Mouse (Mus musculus): ENCODE data around the gene Skp2.
"Not testable (repeated sequence)": the region's sequence is repeated elsewhere in the genome, so short reads cannot be mapped to it uniquely, and the experiment has no call there.

The Skp2 gene

DNA sequence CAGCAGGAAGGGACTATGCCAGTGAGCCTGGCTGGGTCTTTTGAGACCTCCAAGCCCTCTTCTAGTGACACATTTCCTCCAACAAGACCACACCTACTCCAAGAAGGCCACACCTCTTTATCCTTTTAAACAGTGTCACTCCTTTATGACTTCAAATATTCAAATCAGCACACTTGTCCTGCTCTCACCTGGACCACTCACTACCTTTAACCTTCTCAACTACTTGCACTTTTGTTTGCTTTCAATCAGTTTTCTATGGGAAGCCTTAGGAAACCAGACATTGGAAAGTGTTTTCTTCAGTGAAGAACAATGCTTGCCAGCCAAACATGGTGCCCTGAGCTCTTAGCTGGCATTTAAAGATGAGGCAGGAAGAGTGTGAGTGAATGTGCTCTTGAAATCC is at the start of gene Skp2:
Skp2 (minus strand) TSS at position 101 of the 400 bp plus-strand sequence.
- no peak for DNase-seq (ENCODE audit: low read depth)

DNA sequence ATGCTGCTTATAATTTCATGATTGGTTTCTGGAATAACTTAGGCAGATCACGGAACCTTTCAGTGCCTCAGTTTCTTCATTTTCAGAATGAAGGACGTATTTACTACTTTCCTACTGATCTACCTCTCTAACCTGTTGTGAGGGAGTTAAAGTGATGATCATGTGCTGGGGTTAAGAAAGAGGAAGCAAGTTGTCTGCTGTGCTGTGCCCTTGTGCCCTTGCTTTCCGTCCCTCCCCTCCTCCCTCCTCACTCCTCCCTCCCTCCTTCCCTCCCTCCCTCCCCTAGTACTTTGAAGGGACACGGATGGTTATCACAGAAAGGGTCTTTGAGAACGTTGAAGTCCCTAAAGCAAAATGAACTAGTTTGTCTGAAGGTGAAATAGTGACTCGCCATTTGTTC is 43.2 kb upstream of the Skp2 start:
- no peak for DNase-seq (ENCODE audit: low read depth)

DNA sequence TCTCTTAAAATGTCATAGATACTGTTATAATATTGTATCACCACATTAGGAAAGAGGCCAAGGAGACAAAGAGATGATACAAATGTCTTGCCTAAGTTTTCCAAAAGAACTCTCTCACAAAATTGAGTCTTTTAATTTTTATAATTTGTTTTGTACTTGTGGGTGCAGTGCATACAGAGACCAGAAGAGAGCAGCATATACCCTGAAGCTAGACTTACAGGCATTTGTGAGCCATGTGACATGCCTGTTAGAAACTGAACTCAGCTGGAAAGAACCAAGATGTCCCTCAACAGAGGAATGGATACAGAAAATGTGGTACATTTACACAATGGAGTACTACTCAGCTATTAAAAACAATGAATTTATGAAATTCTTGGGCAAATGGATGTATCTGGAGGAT is 37.5 kb upstream of the Skp2 start:
- DNase-seq (ENCODE audit: low read depth), result not testable (repeated sequence)

DNA sequence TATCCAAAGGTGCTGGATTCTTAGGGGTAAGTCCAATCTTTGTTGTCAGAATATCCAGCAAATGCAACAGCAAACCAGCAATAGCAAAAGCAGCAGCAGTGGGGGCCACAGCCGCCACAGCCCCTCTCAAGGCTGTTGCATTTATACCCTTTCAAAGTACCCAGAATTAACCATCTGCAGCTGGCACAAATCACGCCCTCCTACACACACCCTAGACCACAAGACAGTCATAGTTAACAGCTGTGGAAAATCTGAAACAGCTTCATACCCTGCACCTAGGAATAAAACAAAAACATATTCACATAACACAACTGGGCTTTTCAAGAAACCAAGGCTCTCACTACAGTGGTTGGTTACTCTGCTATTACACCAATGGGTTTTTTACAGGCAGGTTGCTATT is 34.6 kb upstream of the Skp2 start:
- no peak for DNase-seq (ENCODE audit: low read depth)

DNA sequence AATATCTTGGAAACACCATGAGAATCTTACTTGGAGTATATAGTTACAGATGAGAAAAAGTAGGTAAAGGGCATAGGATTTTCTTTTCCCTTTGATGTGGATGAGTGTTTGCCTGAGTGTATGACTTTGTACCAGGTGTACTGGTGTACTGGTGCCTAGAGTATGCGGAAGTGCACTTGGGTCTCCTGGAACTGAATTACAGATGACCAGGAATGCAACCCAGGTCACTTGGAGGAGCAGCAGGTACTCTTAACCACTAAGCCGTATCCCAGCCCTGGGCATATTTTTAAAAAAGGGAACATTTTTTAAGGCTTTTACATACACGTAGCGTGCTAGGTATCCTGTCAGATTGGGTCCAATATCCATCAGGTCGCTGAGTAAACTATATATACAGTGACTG is 28.8 kb upstream of the Skp2 start:
- DNase-seq (ENCODE audit: low read depth), result no peak

DNA sequence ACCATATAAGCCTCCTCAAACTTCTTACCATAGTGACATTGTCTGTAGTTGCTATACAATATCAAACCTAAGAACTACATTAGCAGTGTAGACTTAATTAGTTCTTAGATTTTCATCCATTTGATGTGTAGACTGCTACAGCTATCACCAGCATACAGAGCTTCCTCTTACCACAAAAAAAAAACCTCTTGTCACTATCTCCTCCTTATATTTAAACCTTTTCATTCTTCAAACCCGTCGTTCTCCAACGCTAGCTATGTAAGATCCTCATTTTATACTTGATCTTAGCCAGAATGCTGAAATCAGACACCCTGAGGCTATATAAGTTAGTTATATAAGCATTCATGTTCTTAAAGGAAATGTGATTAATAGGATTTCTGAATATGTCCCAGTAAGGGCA is 21.8 kb upstream of the Skp2 start:
- DNase-seq (ENCODE audit: low read depth), result no peak

DNA sequence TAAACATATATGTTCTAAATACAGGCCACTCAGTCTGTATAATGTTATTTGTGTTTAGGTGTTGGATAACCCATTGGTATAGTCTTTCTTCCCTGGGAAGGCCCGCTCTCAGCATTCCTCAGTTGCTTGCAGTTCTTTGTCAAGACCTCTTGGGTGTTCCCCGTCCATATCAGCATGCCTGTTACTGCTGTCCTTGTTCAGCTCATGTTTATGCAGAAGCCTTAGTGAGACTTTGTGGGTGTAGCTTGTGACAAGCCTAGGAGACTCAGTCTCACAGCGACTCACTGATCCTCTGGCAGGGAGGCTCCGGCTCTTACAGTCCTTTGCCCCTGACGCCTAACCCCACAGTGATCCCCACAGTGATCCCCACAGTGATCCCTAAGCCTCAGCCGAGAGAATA is 8.9 kb upstream of the Skp2 start:
- no peak for DNase-seq (ENCODE audit: low read depth)

DNA sequence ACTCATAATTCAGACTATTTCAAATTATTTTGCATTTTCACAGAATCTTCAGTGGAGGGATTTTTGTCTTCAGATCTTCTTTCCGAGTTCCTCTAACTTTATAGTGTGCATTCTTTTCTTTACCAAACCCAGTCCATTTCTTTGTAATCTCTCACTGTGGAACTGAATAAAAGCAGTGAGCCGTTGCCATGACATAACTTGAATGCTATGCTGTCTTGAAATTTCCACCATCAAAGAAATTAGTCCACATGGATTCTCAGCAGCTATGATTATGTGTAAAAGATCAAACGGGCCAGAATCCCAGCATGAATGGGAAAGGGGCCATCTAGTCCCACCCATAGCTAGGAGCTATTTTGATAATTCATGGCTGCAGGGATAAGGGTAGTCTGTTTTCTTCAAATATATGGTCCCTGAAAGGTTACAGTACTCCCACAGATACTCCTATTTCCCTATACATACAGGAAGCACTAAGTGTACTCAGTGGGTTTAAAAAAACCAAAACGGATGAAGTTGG is 7.4 kb upstream of the Skp2 start:
- no peak for DNase-seq (ENCODE audit: low read depth)

DNA sequence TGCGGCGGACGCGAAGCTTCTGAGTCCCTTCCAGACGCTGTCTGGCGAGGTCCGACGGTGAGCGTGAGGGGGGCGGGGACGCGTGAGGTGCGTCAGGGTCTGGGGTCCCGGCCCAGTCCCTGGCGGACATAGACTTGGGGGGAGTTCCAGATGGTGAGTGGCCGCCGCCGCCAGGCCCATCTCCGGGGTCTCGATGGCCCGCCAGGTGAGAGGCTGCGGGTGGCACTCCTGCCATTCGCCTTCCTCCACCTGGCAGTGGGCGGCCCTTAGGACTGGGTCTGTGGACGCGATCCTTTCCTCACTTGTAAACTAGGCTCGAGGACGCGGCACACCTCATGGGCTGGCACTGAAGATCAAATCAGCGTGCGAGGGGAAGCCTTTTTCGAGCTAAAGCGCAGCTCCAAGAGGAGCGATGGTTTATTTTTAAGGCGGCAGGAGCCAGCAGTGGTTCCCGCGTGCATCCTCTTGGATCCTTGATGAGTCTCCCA is 14.5 kb downstream of the Skp2 start:
- DNase-seq (ENCODE audit: low read depth), result no peak

DNA sequence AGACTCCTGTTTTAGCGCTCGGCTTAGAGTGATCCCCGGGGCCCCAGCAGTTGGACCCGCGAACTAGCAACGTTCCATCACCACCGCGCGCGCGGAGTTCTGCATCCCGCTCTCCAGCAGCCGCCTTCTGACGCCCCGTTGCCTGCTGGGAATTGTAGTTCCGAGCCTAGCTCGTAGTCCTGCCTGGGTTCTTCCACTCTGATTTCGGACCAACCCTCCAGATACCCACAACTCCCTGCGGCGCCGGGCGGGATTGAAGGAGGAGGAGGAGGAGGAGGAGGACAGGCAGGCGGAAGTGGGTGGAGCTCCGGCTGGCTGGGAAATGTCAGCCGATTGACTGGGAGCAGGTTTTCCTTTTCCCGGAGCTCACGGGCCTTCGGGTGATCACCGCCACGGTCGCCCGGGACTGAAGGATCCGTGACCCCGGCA is 15.0 kb downstream of the Skp2 start, which contains the start of gene Lmbrd2:
Lmbrd2 (plus strand) TSS at position 299 of the 429 bp plus-strand sequence.
- peak; percentile 94 for DNase-seq (ENCODE audit: low read depth)

DNA sequence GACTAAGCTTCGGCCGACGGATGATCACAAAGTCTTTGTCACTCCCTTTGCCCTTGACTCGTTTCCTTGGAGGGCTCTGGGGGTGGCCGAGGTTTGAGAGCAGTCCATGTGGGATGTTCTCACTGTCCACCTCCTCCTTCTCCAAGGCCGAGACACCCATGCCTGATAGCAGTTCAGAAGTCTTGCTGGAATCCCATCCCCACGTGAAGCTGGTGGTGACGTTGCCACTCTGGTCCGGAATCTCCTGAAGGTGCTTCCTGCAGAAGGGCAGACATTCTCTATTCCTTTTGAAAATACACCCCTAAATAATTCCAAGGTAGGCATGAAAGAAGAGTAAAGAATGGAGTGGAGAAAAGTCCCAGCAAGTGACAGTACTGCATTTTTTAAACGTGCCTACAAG is 15.8 kb downstream of the Skp2 start:
- DNase-seq (ENCODE audit: low read depth), result no peak

DNA sequence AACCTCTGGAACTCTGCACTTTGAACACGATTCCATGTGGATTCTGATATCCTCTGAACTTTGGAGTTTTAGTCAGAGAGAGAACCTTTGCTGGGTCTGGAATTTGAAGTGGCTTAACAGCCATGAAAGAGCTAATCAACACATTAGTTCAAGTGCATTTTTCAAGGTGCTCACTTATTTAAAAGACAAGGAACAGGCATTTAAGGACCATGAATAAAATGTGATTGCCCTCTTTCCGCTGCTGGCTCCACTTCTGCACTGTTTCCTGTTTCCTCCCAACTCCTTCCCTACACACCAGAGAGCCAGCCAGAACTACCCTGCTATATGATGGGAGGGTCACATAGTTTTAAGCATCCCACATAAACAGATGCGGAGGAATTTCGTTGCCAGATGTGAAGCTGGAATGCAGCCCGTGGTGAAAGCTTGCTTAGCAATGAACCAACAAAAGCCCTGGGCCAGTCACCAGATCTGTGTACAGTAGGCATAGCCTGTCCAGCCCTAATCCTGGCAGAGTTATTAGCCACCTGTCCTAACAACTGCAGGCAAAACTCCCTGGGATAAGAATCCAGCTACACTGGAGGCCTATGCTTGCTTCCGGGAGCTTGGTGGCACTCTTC is 20.2 kb downstream of the Skp2 start:
- peak; percentile 22 for DNase-seq (ENCODE audit: low read depth)

DNA sequence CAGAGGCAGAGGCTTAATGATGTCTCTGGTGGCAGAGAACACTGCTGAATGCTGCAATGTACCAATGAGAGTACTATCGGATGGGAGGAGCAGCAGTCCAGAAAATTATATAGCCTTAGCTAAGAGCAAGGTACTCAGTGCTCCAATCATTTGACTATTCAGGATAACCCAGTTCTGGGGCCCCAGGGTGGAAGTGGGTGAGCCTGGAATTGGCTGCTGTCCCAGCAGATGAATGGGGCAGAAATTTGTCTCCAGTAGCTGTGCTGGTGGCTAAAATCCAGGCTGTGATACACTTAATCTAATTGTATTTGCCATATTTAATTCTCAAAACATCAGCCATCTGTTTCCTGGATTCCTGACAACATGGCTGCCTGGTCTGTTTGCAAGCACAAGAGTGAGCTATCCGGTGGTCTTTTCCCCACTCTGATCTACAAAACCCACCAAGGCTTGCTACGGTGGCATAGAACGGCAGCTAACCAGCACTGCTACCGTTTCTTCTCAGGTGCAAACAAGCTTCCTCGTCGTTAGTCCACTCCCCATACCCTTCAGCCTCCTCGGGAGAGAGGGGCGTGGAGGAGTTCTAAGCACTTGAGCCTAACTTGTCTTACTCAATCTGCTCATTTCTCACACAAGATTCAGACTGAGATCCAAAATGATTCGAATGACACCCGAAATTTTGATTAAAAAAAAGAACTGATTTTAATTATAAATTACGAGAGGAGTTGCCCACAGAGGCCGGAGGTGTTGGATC is 22.4 kb downstream of the Skp2 start:
- DNase-seq (ENCODE audit: low read depth), result no peak

DNA sequence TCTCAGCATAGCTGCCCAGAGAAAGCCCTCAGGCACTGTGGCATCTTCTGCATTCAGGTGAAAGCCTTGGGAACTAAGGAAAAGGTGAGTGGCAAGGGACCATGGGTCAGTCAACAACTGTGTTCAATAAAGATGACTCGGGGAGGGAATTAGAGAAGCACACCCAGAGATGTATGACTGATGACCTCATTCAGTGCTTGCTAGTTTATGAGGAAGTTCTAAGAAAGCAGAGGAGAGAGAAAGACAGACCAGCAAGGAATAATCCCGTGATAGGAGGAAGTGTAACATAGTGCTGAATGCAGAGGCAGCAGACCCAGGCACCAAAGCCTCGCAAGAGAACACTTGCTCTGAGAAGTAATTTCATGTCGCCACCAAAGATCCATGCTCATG is 23.7 kb downstream of the Skp2 start:
- no peak for DNase-seq (ENCODE audit: low read depth)

DNA sequence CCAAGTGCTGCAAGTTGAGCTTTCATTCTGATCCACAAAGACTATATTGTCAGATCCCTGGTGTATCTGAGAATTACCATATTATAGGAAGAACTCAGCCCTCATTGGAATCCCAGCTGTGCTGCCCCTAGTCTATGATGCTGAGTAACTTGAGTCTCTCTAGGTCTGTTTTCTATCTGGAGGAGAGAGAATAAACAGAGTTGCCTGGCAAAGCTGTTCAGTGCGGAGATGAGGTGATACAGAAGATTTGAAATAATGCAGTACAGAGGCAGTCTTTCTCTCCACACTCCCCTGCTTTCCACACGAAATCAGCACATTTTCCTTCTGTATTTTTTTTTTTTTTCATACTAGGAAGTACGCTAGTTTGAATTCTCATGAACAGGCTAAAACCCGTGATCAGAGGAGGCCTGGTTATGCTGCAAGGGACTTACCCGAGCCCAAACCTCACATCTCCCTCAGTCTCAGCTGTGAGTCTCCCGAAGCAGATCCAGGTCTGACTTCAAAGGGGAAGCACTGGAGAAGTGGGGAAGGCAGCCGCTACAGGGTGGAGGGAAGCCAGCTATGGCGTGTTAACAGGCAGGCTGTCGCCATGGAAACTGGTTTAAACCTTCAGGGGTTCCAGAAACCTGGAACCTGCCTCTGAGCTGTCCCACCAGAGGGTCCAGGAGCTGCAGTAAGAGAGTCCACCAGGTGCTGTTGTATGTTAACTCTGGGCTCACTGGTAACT is 24.3 kb downstream of the Skp2 start:
- no peak for DNase-seq (ENCODE audit: low read depth)

DNA sequence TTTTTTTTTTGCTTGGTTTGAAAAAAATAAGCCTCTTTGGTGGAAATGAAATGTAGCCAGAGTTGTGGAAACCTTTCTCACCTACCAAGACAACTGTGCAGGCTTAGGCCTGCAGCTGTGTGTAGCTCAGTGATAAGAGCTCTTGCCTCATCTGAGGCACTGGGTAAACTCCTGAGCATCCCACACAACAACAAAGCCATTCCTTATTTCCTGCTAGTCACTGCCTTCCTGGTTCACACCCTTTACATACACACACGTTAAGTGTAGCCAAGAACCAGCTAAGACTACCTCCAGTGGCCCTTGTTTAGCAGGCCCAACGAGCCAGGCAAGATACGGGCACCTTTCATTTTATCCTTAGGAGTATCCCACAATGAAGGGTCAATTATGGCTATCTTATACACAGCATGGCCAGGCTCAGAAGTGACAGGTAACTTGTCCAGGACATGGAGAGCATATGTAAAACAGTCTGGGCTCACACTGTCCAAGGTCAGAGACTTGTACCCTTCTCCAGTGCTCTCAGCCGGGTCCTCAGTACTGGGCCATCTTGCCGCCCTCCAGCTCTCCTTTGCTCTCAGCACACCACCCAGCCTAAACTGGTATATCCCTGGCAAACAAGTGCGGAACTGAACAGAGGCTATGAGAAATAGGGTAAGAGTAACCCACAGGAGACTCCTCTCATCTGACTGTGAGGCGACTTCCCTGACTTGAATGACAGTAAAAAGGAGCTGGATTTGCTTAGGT is 28.0 kb downstream of the Skp2 start:
- DNase-seq (ENCODE audit: low read depth), result no peak

DNA sequence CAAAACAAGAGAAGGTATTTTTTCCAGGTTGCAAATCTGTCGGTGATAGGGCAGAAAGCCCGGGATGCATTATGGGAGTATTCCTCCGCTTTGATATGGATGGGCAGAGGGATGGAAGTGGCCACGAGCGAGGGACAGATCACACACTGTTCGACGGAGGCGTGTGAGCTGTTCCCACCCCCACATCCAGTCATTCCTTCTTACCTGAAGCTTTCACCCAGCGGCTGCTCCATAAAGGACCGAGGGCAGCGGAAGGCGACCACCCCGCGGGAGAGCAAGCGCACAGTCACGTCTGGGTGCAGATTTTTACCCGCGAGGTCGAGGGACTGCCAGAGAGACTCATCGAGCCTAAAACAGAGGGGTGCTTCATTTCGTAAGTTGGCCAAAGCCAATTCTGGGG is 30.4 kb downstream of the Skp2 start:
- no peak for DNase-seq (ENCODE audit: low read depth)

DNA sequence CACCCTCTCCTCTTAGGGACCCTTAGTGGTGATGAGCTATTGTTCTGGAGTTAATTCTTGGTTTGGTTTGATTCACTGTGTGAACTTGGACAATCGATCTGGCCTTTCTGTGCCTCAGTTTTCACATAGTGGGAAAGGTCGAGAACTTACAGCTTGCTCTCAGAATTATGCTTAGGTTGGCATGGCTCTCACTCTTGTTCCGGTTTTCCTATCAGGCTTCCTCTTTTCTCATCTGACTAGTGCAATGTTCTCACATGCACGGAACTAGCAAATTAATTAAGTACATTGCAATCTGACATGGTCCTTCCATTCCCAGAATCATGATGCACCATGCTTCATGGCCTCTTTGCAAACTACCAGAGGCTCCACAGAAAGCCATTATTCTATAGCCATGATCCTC is 32.2 kb downstream of the Skp2 start:
- DNase-seq (ENCODE audit: low read depth), result no peak

DNA sequence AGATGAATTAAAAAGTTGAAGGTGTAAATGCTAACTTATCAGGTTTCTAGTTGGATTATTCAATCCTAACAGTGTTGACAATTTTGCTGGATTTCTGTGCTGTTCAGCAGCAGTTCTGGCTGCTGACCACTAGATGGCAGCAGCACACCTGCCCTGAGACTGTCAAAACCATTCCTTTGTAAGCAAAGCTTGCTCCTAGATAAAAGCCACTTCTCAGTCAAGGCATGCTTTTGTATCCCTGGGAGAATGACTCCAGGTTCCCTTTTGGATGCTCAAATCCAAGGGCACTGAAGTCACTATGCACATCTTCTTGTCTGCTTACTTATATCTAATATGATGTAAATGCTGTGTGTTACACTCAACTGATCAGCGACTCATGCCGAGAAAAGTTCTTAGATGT is 35.1 kb downstream of the Skp2 start:
- DNase-seq (ENCODE audit: low read depth), result no peak

DNA sequence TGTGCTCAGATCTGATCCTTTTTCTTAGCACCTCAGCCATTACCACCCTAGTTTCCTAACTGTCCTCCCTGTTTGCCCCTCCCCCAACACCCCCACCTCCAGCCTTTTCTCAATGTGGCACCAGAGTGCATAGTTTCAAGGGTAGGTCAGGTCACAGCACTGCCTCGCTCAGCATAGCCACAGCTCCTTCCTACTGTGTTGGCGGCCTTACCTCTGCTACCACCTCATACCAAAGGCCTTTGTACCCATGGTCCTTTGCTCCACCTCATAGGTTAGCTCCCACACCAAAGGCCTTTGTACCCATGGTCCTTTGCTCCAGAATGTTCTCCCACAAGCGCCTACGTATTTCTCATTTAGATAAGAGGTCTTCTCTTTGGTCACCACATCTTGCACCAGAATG is 36.4 kb downstream of the Skp2 start:
- no peak for DNase-seq (ENCODE audit: low read depth)

DNA sequence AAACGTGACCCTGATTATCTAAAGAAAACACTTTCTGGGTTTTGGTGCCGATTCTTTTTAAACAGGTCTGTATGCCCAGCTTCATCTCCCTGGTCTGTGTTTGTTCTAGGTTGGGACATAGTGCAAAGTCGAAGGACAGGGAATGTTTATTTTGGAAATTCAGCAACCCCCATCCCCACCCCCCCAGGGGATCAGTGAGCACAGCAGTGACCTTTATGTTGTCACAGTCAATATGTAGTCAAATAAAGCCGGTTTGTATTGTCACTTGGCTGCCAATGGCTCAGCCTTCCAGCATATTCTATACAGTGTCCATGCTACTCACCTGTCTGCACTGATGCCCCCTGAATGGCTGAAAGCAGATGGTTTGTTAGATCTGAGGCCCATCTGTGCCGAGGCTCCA is 40.6 kb downstream of the Skp2 start:
- no peak for DNase-seq (ENCODE audit: low read depth)

DNA sequence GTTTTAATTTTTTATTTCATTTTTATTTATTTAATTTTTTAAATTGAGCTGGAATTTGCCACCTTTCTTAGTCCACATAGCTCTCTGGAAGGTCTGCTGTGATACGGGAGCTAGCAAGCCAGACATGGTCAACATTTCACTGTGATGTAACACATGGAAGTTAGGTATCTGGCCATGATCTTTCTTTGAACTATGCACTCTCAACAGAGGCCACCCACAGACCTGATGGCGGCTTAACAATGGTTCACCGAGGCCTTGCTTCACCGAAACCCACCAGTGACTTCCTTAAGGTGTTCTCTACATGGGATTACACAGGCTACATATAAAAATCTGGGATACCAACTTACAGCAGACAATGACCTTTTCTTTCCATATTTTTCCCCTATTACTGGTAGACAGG is 41.1 kb downstream of the Skp2 start:
- no peak for DNase-seq (ENCODE audit: low read depth)

Data from fibroblast of lung, adult 2 months (primary cell).